Mouse (Mus musculus) adrenal gland, adult 18-20 months (tissue): Measurements from ENCODE around the gene Pla2g6. TPM values are rescaled to one million over a fixed set of nuclear protein-coding genes. Genes with fewer than 3 reads are reported as not detected.

Experiments
- DNase-seq, 2 experiments: peaks; one replicate each; pipeline ENCODE4 v3.0.0; 2021 to 2022; ENCODE audit warnings: low spot score in 2 of 2
- total RNA-seq, 2 experiments: library from RNA; stranded (reverse); gene quantifications; 1 replicate in 1 of 2; 2 replicates in 1 of 2; pipeline ENCODE4 v1.2.3; 2021

Pla2g6 gene
- total RNA-seq, 2 experiments from 2014 or later, result 25.3 to 26.5 TPM

DNA sequence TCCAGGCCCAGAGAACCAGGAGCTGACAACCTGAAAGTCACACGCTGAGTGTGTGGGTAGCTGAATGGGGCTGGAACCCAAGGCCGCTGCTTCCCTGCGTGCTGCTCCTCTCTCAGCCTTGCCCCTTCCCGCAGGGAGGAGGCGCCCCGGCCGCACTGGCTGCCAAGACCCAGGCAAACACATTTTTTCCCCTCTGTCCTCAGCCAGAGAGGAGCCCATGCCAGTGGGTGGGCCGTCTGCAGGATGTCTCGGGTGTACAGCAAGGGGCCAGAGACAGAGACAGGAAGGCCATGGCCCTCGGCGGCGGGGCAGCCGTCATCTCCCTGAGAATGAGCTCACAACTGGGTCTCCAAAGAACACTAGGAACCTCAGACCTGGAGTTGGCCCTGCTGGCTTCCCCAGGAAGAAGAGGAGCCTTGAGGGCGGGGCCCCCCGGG, 23.2 kb upstream of the Pla2g6 start:
- peak in 1 of 2 experiments; percentile 45 for DNase-seq

DNA sequence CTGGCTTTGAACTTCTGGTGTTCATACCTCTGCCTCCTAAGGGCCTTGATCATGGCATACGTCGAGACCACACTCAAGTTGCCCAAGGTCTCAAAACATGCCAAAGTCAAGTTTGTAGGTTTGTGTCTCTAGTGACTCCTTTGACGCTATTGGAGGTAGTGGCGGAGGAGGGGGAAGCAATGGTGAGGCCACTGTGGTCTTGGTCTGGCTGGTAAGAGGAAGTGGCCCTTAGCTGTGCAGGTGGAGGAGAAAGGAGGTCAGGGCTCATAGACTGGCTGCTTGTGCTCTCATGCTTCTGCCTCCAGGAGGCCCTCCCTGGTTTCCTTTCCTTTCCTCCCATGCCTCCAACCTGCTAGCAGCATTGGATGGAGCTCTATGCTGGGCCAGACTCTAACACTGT, 22.7 kb upstream of the Pla2g6 start:
- DNase-seq, result no peak

DNA sequence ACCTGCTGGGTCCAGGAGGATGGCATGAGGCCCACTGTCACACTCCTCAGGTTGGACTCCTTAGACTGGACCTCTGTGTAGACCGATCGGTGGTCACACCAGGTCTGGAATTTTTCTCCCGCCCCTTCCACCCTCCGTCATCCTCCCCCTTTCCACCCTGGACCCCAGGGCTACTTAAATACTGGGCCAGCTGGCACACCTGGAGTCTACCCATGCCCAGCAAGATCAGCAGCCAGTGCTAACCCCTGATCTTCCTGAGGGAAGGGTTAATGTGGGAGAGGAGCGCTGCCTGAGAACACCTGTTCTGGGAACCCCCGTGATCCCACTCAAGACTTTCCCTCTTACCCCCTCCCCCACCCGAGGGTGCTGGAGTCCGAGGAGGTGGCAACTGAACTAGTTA, 20.5 kb upstream of the Pla2g6 start:
- DNase-seq, result peak in 1 of 2 experiments; percentile 17

DNA sequence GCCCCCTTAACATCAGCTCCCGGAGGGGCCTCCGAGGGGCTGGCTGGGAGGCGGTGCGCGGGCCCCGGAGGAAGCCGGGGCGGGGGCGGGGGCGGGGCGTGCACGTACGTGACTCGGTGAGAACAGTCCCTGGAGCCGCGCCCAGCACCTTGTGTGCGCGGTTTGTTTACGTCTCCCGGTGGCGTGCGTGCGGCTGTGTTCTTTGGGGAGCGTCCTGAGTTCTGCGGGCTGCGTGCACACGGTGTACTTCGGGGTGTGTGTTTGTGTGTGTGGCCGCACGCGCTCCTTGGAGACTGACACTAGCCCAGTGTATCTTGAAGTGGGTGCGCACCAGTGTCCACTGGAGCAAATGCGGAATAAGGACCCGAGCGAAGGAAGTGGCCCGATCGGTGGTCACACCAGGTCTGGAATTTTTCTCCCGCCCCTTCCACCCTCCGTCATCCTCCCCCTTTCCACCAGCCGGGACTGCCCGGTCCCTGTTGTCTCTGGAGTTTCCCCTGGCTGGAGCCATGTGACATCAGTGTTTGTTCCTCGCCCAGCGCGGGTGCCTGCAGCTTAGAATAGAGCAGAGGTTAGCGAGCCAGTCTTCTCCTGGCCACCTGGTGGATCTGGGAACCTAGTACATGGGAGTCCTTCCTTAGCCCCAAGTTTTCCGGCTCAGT, 19.8 kb upstream of the Pla2g6 start:
- DNase-seq, result peak; percentile 49 to 58

DNA sequence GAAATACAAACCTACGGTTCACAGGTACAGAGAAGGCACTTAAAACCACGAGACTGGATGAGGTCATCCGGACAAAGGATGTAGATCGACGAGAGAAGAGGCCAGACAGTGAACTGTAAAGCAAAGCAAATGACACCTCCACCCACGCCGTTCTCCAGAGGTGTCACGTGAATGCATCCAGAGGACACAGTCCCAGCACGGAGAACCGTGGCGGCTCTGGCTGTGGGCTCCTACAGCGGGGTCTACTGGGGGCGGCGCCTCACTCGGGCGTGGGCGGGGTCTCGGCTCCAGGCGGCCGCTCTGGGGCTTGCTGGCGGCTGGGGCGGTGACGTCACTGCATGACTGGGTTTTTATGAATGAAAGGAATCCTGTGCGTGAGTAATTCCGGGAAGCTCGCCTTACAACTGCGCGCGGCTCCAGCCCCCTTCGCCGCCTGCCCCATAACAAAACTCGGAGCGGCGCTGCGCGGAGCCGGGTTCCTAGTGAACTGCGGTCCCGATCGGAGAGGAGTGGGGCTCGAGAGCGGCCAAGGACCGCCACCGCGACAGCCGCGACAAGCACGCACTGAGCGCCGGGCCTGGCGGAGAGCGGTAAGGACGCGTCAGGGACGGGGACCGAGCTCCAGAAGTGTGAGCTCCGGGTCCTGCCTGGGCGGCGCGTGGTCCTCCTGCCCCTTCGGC, 19.1 kb upstream of the Pla2g6 start:
- peak; percentile 88 to 90 for DNase-seq

DNA sequence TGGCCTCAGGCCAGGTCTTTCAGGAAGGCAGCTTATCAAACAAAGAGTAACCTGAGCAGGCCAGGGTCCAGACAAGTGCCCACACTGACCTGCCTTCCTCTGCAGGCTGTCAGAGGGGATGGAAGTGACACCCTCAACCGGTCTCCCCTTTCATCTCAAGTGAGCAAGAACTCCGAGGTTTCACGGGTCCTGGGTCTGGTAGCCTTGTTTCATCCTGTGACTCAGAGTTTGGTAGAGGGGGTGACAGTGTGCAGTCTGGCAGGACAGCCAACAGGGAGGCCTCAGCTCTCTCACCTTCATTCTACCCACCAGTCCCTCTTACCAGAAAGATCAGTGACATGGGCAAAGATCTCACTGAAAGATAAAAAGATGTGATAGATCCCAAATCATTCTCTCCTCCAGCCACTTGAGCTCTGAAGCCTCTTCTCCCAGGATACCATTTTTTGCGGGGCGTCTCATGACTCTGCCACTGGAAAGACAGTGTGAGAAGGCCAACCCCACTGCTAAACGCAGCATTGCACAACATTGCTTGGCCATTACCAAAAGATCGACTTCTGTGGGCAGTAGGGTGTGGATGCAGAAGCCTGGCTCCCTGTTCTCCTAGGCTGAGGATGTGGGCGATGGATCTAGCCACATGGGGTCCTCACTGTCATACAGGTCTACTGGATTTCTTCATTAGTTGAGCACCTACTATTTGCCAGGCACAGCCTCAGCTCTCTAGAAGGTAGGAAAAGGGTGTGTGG, 18.0 kb upstream of the Pla2g6 start, which contains the start of gene Maff:
Maff (plus strand) TSS at position 571 of the 743 bp plus-strand sequence.
- DNase-seq, result peak in 1 of 2 experiments; percentile 22

DNA sequence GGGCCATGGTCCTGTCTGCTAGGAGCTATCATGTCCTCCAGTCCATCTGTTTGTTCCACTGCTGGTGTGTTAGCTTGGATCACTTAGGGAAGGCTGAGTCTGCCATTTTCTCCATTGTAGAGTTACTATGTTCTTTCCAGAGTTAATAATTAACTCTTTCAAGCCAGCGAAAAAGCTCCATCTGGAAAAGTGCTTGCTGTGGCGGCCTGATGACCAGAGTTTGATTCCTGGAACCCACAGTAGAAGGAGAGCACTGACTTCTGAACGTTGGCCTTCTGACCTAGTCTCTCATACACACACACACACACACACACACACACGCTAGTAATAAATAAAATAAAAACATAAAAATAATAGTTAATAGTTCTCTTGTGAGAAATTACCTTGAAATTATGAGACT, 16.4 kb upstream of the Pla2g6 start:
- no peak for DNase-seq

DNA sequence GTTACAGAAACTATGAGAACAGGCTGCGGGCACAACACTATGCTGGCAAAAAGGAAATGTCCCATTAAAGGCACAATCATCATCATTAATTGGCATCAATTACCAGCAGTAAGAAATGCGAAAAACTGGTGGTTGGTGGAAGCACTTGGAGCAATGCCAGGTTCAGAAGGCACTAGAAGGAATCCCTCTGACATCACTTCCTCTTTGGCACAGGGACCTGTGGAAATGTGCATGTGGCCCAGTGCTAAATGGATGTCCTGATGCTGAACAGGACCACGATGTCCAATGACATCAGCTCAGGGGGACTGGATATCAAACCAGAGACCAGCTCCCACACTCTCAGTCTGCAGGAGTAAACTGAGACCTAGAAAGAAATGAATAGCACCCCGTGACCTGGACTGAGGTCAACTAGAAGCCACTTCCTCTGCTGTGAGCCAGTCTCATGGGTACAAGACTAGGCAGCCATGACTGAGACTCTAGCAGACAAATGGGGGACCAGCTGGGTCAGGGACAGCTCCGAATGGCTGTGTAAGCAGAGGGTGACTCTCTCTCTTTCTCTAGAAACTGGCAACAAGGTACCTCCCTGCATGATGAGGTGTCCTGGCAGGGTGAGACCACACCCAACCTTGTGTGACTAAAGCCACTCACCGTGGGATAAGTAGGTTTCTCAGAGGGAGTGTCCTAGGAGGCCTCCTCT, 14.6 kb upstream of the Pla2g6 start:
- DNase-seq, result no peak

DNA sequence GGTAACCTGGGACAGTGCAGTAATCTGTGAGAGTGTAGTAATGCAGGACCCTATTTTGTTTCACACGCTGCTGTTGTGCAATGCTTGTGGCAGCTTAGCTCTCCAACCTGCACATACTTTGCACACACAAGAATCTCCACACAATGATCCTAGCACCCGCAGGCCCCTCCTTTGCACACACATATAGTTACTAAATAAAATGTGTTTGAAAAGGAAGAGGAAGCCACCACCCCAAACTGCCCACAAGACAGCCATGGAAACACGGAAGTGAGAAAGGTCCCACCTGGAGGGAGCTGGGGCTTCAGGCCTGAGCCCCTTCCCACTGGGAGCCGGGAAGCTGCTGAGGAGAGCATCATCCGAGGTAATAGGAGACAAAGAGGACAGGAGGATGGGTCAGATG, 10.8 kb upstream of the Pla2g6 start:
- DNase-seq, result no peak

DNA sequence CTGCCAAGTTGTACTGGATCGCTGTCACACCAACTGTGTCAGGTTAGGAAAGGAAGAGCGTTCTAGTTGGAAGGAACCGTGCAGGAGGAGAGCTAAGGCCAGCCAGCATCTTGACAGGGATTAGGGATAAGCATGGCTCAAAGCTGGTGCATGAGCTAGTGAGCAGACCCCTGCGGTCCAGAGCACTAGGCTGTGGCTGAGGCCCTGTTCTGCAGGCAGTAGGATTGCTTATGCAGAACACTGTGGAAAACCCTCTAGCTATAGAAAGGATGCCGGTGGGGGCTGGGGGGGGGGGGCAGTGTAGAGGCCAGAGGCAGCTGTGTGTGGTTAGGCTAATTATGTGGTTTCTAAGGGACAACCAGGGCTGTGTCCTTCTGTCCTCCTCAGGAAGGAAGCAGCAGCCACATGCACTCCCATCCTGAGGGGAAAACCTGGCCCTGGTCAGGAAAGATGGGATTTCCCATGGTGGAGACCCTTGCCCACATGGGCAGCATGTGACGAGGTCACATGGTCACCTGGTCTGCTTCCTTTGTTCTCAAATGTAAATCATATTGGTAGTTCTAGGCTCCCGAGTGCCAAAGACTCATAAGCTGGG, 7.0 kb upstream of the Pla2g6 start:
- DNase-seq, result no peak

DNA sequence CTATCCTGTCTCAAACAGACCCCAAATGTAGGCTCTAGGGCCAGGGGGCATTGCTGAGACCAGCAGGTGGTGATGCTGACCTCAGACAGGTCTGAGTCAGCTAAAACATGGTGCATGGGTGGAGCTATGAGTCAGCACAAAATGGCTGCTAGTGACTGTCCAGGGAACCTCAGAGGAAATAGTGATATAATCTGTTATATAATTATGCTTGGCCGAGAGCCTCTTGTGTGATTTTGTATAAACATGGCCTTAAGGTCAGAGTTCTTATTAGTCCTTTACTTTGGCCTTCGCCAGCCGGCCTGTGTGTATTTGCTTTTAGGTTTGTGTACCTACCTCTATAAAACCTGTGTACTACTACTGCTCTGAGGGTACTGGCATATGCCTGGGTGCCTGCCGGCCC, 5.2 kb upstream of the Pla2g6 start:
- no peak for DNase-seq

DNA sequence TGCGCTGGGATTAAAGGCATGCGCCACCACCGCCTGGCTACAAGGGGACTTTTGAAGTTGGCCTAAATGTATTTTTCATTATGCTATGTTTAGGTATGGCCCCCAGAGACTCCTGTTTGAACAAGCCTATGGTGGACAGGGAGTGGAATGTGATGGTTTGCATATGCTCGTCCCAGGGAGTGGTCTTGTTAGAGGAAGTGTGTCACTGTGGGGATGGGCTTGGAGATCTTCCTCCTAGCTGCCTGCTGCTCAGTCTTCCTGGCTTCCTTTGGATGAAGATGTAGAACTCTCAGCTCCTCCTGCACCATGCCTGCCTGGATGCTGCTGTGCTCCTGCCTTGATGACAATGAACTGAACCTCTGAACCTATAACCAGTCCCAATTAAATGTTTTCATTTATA, 2.3 kb upstream of the Pla2g6 start:
- DNase-seq, result no peak

DNA sequence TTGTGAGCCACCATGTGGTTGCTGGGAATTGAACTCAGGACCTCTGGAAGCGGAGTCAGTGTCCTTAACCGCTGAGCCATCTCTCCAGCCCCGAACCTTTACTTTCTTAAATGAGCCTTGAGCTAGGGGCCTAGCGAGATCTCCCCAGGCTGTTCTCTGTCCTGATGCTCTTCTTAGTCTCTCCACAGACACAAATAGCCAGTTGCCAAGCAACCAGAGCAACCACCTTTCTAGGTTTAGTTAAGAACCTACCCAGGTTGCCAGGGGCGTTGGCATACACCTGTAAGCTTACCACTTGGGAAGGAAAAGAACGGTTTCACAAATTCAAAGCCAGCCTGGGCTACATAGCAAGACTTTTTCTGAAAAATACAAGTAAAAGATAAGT, 1.8 kb upstream of the Pla2g6 start:
- no peak for DNase-seq

DNA sequence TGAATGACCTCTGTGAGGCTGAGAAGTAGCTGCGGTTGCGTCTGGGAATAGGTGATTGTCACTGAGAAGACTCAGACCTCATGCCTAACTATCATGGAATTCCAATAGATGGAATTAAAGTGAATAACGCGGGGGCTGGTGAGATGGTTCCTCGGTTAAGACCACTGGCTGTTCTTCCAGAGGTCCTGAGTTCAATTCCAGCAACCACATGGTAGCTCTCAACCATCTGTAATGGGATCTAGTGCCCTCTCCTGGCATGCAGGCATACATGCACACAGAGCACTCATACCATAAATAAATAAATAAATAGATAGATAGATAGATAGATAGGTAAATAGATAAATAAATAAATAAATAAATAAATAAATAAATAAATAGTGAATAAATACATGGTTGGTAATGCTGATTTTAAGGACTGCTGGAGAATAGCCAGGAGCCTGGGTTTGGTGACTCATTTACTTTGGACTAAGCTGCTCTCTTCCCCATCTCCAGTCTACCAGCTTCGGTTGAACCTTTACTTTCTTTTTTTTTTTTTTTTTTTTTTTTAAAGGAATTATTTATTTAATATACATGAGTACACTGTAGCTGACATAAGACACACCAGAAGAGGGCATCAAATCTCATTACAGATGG, 1.3 kb upstream of the Pla2g6 start:
- no peak for DNase-seq

DNA sequence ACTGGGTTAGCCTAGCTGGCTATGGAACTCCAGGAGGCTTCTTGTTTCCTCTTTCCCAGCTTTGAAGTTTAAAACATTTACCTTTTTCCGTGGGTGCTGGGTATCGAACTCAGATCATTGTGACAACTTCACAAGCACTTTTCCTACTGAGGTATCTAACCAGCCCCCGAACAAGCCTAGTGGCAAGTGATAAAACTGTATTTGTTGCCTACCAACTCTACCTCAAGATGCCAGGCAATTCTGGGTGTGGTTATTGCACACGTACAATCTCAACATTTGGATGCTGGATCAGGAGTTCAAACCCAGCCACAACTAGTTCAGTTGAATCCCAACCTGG, 717 bp upstream of the Pla2g6 start:
- no peak for DNase-seq

DNA sequence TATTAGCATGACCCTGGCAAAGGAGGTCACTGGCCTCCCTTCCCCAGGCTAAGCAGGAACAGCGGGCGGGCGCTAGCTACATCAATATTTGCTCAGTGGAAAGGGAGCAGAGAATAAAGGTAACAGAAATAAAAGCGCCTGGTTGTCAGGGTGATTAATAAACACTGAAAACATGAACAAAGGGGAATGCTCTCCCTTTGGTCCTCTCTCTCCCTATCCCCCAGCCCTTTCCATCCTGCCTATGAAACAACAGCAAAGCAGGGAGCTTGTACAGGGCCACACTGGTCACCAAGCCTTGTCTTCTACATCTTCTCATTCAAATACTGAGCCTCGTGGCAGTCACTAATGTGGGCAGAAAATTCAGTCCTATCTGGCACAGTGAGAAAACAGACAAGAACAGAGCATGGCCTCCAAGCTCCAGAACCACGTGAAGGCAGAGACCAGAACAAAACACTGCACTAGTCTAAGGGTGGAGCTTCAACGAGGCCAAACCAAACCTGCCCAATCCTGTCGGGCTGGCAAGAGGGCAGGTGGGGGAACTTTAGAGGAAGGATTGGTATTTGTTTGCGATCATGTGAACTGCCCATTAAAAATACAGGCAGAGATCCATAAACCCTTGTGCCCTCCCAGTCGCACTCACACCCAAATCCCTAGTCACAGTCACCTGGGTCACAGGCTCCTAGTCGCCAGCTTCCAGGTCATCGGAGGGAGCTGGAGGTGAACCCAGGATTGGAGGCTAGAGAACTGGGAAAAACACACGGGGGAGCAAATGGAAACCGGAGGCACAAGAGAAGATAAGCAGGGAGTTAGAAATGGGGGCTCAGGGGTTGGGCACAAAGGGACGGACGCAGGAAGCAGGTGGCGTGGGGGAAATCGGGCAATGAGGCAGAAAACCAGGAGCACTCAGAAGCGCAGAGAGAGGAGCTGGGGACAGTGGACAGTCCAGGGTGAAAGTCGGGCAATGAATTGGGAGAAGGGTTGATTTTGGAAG, 924 bp downstream of the Pla2g6 start:
- DNase-seq, result peak in 1 of 2 experiments; percentile 38

DNA sequence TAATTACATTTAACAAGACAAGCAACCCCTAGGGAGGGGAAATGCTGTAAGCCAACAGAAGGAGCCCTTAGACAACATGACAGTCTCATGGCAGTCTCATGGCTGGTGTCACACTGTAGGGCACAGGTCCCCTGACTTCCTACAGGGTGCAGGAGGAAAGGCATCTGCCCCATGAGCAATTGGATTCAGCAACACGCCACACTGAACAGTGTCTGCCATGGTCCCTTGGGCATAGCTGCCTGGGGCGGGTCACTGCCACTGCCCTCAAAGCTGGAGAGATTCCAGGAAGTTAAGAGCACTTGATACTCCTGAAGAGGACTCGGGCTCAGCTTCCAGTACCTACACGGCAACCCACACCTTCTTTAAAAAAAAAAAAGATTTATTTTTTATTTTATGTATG, 1.9 kb downstream of the Pla2g6 start:
- DNase-seq, result no peak

DNA sequence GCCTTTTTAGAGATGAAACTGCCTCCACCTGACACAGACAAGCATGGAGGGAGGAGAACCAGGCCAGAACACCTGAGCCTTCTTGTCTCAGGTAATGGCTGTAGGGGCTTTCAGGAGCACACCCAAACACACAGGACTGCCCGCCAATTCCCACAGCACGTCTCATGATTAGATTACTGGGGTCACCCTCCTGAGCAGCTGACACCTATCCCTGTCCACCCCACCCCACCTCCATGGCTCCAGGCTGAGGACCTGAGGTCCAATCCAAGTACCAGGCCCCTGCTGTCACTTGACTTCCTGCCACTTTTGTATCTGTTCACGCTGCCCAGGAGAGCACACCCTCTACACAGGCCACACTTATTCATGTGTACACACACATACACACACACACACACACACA, 2.4 kb downstream of the Pla2g6 start:
- DNase-seq, result no peak

DNA sequence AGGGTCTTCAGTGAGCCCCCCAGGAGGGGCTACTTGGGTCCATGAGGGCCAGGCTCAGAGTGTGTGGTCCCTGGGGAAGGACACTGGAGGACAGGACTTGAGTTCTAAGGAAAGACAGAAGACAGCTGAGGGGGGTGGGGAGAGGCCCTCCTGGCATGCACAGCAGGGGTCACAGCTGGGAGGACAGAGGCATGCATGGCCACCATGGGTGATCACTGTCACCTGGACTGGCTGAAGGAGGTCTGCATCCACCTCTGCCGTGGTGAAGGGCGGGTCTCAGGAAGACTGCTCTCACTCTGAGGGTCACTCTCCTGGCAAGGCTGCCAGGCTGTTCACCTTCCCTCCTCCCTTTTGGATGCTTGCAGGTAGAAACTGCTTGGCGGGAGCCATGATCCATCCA, 3.8 kb downstream of the Pla2g6 start:
- no peak for DNase-seq

DNA sequence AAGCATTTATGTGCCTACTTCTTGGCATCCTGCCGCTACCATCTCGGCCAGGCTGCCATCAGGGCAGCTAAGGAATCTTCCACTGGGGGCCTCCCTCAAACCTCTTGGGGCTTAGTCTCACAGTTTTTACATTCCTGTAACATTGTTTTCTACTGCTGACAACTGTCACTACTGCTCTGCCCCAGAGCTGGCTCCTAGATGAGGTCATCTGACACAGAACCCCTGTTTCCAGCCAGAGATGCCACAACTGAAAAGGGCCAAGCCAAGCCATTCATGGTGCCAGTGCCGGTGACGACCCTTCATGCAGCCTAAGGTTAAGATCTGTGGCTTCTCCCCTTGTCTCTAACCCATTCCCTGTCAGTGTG, 4.4 kb downstream of the Pla2g6 start:
- no peak for DNase-seq
